Mouse (Mus musculus): Measurements from ENCODE around the gene Usp46.

Gene Usp46

DNA sequence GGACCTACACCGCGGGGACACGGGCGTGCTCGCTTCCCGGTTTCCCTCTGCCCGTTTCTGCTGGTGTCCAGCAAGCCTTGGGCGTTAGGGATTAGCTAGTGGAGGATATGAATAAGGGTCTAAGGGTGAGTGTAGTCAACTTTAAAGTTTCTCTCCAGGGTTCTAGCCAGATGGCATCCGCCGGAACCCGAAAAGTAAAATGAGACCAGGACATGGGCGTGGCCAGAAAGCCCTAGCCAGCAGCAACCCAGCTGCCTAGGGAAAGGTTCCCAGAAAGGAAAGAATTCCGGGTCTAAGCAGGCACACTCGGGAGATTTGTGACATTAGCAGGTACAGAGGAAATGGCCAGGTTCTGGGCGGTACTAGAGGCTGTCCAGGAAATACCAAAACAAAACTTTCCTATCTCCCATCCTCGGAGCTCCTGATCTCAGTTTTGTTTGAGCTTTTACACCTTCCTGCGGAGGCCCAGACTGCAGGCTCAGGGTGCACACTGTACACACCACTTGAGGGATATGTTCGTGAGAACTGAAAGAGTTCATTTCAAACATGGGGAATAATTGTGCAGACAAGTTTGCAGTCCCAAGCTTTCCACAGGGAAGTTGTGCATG, 587 bp upstream of the Usp46 start:
- DNase-seq (ENCODE audit: low read depth, low spot score) = peak; percentile 68

DNA sequence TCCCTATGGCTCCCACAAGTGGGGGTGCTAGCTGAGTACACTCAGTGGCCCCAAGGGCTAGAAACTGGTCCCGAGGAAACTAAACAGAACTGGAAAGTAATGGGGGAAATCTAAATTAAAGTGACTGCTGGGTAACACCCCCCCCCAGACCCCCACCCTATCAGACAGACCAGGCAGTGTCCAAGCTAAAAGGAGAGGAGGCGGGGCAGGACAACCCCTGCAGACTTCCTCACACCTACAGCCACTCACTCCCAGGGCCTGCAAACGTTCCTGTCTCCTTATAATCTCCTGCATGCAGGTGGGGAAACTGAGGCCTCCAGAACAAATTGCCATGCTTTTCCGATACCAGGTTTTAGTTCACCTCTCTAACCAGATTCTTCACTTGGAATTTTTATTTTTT, 885 bp downstream of the Usp46 start:
- DNase-seq (ENCODE audit: low read depth, low spot score) = no peak

DNA sequence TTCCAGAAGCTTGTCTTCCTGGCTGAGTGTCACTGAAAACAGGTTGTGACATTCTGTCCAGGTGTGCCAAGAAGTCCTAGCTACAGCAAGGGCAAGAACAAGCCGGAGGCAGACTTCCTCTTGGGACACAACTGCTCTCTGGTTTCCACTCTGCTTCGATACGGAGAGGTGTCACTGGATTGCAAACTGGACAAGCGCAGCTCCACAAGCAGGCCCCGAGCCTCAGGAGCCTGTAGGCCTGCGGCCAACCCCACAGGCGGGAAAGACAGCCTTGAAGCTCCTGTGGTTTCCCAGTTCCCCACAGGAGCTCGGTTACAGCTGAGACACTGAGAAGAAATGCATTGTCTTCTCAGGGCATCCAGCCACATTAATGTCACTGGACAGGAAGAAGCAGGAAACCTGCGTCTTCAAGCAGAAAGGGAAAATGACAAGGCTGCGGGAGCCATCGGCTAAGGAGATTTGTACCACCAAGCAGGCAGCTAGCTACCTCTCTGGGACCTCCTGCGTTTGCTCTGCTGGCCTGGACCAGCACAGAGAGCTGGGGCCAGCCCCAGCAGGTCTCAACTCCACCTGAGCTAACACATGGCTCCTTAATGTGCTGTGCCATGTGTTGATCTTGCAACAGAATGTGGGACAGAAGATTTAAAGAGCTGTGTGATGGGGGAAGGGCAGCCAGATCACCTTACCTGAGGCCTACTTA, 1.7 kb downstream of the Usp46 start:
- no peak for DNase-seq (ENCODE audit: low read depth, low spot score)

DNA sequence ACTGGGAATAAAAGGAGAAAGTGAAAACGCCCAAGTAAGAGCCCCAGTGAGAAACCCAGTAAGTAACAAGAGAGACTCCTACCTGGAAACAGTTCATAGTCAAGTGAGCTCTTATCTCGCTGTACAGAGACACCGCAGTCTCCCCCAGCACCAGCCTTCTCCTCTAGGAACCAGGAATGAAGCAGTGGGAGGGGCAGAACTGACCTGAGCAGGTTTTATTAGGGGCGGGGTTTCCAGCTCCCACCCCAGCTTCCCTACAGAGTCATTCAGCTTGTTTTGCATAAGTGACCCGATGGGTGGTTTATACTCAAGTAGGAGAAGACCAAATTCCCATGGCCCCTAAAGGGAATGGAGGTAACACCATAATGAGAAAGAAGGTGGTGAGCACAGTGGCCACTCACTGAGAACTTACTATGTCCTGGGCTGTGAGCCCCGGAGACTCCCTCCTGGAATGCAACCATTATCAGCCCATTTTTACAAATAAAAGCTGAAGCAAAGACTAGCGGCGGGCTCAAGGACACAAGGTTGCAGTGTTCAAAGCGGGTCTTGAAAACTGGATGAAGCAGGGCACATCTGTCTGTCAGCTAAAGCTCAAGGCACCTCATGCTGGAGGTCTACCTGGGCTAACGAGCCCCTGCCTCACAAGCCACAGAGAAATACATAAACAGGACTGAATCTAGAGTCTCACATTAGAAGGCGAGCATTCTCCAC, 2.5 kb downstream of the Usp46 start:
- peak; percentile 92 for DNase-seq (ENCODE audit: low read depth, low spot score)

DNA sequence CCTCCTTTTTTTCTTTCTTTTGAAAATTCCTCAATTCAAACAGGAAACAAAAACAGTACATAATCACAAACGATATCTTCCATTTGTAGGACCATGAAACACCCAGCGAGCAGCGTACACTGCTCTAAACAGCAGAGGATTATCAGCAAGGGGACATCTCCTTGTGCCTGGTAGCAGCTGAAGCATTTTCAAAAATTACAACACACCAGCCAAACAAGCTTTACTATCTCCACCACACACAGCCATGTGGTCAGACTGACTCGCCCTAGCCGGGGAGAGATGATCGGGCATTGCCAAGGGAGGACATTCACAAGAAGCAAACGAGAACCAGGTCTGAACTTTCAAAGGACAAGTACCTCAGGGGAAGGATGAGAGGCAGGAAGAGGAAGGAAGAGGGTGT, 3.4 kb downstream of the Usp46 start:
- DNase-seq (ENCODE audit: low read depth, low spot score) = no peak

DNA sequence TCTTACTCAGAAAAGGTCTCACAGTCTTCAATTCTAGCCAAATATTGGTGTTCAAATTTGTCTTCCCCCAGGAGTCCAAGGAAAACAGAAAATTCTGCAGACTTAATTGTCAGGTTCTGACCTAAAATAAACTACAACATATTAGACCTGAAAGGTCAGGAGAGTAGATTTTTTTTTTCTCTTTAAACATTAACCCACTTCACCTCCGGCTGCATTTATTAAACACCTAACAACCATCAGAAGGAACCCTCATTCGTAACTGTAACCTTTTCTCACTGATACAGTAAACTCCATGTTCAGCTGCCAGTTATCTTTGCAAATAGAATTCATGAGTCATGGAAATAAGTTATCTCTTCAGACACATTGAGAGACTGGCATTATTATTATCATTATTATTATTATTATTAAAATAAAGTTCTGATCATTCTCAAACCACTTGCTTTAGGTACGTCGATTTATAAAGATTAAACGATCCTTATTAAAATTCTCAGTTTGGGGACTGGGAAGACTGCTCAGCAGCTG, 4.9 kb downstream of the Usp46 start:
- no peak for DNase-seq (ENCODE audit: low read depth, low spot score)

DNA sequence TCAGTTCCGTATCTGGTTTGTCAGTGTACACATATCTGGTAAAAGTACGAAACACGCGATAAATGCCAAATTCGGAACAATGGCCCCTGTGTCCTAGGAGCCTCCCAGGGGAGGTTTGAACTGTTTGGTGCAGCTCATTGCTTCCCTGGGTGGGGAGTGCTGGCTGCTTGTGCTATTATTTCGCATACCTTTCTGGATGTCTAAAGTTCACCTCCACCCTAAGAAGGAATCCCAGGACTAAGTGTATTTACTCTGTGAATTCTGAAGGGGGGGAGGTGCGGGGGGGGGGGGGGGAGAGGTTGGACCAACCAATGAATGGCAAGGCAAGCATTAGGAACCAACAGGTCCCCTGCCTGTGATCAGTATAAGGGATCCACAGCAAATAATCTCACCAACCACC, 6.0 kb downstream of the Usp46 start:
- peak; percentile 59 for DNase-seq (ENCODE audit: low read depth, low spot score)

DNA sequence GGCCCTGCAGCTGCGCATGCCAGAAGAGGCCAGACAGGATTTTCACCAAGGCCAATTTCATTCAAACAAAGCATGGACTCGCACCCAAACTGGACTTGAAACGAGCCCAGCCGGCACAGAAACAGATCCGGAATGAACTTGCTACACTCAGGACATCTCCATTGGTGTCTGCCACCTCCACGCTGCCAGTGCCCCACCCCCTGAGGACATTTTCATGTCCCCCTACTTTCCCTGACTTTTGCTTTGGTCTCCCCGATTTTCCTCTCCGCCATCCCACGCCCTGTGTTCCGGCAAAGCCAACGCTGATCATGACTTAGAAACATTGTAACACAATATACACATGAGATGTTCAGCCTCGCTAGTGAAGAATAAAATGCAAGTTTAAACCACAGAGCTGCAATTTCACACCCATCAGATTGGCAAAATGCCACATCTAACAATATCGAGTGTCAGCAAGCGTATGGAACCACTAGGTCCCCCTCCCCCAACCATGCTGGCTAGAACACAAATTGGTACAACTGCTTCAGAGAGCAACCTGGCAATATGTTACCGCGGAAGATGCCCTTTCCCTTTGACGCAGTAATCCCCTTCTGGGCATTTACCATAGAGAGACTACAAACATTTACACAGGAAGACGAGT, 6.7 kb downstream of the Usp46 start:
- DNase-seq (ENCODE audit: low read depth, low spot score) = peak; percentile 43

DNA sequence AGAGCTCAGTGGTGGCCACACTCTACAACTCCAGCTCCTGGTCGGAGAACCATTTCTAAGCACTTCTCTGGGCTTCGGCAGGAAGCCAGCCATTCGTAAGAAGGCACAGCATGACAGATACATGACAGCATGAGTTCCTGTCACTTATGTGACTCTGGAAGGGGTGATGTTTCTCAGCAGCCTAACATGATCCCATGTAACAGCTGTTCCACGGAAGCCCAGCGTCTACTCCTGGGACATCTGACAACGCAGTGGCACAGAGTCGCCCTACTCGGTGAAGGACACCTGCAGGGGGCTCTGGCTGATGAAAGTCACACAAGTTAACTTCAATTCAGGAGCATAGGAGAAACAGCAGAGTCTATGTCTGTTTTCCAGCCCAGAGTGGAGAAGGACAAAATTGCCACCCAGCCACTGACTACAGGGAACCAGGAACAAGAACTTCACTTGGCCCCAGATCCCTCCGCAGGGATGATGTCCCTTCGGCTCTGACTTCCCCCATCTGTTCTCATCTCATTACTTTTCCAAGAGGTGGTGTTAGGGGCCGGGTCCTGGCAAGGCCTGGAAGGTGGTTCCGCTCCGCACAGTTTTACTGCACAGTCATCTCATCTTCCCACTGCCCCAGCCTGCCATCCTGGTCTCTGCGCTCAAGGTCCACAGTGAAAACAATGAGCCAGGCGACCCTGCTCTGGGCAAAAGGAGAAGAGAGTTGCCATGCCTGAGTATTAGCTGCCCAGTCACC, 15.9 kb downstream of the Usp46 start:
- no peak for DNase-seq (ENCODE audit: low read depth, low spot score)

DNA sequence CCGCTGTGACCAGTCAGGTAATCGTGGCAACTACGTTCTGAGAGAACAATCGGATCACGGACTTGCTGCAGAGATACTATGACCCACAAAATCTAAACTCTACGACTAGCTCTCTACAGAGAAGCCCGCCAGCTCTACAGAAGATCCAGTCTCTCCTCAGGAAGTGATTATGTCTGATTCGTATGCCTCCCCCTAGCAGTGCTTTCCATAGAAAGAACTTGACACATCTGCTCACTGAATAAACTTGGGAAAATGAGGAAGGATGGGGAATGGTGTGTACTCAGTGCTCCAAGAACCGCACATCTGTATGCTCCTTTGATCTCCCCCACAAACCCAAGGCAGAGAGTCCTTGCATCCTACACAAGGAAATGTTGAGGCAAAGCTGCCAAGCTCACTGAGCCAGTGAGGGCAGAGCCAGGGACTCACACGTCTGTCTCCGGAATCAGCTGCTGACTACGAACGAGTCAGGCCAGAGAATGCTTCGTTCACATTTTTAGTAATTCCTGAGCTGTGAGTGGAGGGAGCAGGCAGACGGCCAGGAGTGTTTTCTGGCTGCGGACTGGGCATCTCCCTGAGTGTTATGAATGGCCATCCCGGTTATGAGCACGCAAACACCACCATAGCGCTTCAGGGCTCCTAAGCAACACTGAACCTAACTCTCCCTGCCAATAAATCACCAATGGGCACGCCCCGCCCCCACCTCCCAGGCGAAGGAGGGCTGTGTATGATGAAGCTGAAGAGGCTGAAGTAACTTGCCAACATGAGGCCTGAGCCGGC, 16.6 kb downstream of the Usp46 start:
- no peak for DNase-seq (ENCODE audit: low read depth, low spot score)

DNA sequence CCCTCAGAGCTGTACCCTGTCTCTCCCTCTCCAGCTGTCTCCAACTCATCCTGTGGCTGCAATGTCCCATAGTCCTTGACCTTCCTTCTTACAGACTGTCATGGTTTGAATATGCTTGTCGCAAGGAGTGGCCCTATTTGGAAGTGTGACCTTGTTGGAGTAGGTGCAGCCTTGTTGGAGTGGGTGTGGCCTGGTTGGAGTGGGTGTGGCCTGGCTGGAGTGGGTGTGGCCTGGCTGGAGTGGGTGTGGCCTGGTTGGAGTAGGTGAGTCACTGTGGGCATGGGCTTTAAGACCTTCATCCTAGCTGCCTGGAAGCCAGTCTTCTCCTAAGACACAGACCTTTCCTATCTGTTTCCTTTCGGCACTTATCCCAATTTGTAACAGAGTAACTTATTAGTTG, 17.3 kb downstream of the Usp46 start:
- peak; percentile 84 for DNase-seq (ENCODE audit: low read depth, low spot score)

DNA sequence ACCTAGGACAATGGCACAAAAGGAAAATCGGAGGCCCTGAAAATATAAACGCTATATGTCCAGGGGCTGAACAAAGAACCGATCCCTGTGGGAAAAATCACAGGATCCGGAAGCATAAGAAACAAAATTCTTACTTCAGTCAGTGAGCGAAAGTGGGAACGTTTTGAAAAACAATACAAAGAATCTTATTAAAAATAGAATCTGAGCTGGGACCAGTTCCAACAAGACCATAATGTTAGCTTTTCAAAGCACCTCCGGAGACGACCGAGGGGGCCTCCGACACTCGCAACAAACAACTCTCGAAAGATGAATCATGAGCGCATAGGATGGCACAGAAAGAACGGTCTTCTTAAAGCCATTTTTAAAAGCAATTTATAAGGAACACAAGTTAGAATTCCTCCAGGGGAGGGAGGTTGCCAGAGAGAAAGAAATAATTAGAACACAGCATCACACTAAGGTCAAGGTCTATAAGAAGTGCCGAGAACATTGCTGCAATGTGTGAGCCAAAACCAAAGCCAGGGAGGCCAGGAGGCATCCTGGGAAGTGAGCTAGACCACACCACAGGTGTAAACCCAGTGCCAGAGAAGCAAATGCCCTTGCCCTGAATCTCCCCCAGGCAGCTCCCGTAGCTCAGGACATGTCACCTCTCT, 19.3 kb downstream of the Usp46 start:
- no peak for DNase-seq (ENCODE audit: low read depth, low spot score)

DNA sequence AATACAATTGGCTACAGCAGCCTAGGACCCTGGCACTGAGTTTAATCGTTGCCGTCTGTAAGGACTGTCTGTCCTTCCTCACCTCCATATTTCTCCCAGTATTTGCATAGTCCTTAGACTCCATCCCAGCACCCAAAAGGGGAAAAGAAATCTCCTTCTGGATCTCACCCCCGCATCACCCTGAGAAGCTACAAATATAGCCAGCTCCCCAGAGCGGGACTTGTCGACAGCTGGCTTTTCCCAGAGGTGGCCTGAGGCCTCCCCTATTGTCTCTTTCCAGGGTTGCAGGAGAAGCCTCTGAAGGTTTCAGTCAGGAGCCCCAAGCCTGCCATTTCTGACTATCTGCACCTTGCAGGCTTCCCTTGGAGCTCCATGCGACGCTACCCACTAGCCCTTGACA, 23.6 kb downstream of the Usp46 start:
- DNase-seq (ENCODE audit: low read depth, low spot score) = no peak

DNA sequence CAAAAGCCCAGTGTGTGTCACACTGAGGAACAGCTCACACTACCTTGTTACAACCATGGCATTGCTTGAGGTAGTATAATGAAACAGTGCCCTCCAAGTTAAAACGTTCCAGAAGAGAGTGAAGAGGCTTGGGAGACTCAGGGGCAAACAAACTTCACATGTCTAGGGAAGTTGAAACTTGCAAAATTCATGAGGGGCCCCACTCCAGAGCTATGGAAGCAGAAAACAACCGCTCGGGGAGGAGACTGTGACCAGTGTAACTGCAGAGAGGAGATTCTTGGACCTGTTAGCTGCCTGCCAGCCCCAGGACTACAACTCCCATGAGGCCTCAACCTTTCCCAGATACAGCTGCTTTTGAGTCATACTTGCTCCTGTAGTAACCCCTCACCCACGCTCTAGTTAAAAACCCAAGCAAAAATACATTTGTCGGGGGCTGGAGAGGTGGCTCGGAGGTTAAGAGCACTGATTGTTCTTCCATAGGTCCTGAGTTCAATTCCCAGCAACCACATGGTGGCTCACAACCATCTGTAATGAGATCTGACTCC, 25.4 kb downstream of the Usp46 start:
- no peak for DNase-seq (ENCODE audit: low read depth, low spot score)

DNA sequence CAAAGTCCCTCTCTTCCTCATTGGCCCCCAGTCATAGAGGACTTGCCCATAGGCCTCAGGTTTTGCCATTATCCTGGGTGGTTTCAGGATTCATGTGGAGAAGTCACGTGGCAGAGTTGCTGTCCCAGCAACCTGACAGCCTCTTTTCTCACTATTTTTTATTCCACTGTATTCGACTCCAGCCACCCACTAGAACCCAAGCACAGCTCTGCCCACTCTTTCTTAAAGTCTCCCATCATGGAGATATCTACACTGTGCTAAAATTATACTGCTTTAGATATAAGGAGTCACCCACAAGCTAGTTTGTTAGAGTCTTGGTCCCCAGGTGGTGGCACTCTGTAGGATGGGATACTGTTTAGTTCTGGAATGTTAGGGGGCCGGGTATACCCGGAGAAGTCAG, 27.7 kb downstream of the Usp46 start:
- DNase-seq (ENCODE audit: low read depth, low spot score) = no peak

DNA sequence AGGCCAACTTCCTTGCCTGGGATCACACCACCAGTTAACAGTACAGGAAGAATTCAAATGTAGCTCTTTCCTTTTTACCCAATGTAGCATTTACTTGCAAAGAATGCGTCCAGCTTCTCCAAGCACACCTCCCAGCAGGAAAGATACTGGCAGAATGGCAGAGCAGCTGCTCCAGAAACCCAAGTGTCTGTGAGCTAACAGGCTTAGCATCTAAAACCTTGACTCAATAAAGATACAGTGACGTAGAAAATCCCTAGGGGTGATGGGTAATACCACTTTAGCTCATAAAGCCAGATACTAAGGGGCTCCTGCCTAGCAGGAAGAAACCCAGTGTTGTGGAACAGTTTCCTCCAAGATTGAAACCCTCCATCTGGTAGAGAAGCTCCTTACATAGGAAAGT, 32.8 kb downstream of the Usp46 start:
- DNase-seq (ENCODE audit: low read depth, low spot score) = no peak

DNA sequence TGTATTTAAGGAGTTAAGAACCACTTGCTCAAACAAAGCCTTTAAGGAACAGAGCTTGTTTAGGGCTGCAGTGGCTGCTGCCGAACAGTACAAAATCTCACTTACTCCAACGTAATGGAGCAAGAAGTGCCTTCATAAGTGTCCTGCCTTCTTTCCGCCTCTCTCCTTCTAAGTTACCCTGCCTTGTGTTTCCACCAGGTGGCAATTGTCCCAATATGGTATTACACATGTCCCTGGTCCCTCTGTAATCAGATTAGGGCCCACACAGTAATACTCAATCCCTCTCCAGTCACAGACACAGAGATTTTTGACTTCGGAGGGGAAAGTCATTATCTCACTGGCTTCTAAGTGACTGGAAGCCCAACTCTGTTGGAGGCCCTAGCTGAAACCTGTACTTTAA, 34.1 kb downstream of the Usp46 start:
- no peak for DNase-seq (ENCODE audit: low read depth, low spot score)

DNA sequence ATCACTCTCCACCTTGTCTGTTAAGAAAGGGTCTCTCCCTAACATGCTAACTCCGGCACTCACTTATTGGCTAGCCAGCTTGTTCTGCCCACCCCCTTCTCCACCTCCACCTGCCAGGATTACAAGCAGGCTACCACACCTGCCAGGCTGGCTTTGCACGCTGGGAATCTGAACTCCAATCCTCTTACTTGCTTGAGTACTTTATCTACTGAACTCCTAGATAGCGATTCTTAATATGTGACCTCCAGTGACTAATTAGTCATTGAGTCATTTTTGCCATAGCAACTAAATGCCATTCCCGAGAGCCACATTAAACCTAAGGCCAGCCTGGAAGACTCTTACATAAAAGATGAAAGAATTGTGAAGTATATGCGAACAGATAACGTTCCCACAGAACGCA, 38.4 kb downstream of the Usp46 start:
- no peak for DNase-seq (ENCODE audit: low read depth, low spot score)

DNA sequence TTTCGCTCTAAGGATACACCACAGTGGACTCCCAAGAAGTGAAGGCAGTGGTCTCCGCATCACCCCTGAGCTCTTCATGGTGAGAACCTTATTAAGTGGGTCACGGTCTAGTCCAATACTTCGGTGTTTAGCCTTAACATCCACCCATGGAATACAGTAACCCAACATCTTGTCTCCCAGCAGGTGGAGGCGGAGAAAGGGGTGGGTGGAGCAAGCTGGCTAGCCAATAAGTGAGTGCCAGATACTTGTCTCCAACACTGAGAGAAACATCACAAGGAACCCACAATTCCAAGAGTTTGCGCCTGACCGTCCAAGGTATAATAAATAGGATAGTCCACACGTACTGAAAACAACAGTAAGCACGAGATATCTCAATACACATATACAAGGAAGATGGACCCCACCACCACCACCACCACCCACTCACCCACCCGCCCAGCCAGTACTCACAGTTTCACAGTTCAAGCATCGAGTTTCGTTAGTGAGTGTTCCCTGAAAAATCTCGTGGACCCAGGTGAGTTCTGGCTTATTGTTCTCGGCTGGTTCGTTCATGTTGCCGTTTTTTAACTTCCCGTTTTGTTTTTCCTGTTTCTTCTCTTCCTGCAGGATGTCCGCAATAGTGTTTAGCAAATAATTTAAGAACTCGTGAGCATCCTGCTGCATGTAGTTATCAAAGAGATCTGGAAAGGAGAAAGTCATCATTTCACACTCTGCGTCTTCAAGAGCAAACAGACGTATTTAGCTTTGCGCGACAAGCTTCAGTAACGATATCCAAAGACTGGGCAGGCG, 39.3 kb downstream of the Usp46 start:
- DNase-seq (ENCODE audit: low read depth, low spot score) = no peak

Data from ES-CJ7 (cell line).